Mouse (Mus musculus) liver, embryonic 12.5 days (tissue): Measurements from ENCODE around the gene Klkb1. TPM values are rescaled to one million over a fixed set of nuclear protein-coding genes. Genes with fewer than 3 reads are reported as not detected.
"Not testable (repeated sequence)": the region's sequence is repeated elsewhere in the genome, so short reads cannot be mapped to it uniquely, and the experiment has no call there.

Source experiments
- ATAC-seq: fragments of 200-750 bp; cut with Nextera tagmentation; 2 replicates; pipeline ENCODE4 v1.8.0; 2017; ENCODE audit warnings: moderate number of reproducible peaks, mild to moderate bottlenecking, moderate library complexity
- H3K27ac ChIP-seq: fragments of 300-500 bp; sonication (generic); 2 replicates; pipeline ENCODE4 v1.5.1; 2016; ENCODE audit warnings: mild to moderate bottlenecking
- H3K27me3 ChIP-seq: fragments of 300-500 bp; sonication (generic); replicated peaks from 2 replicates; pipeline ENCODE4 v1.6.1; 2016; ENCODE audit warnings: mild to moderate bottlenecking, moderate library complexity
- H3K36me3 ChIP-seq: fragments of 300-500 bp; sonication (generic); 2 replicates; pipeline ENCODE4 v1.6.1; 2016; ENCODE audit warnings: mild to moderate bottlenecking, moderate library complexity
- H3K4me1 ChIP-seq: fragments of 300-500 bp; sonication (generic); 2 replicates; pipeline ENCODE4 v1.6.1; 2016
- H3K4me2 ChIP-seq: fragments of 300-500 bp; sonication (generic); 2 replicates; pipeline ENCODE4 v1.6.1; 2016; ENCODE audit warnings: mild to moderate bottlenecking, moderate library complexity
- H3K4me3 ChIP-seq: fragments of 300-500 bp; sonication (generic); 2 replicates; pipeline ENCODE4 v1.5.1; 2016; ENCODE audit warnings: mild to moderate bottlenecking, moderate library complexity
- H3K9ac ChIP-seq: fragments of 300-500 bp; sonication (generic); 2 replicates; pipeline ENCODE4 v1.6.1; 2016; ENCODE audit warnings: mild to moderate bottlenecking, moderate library complexity
- H3K9me3 ChIP-seq: fragments of 300-500 bp; sonication (generic); replicated peaks from 2 replicates; pipeline ENCODE4 v1.6.1; 2016; ENCODE audit warnings: mild to moderate bottlenecking, moderate library complexity
- WGBS: fragments of 180-500 bp; shearing (Covaris S2); methylation state at CpG from one replicate; pipeline ENCODE4 v1.1.7; 2016; ENCODE audit not compliant: insufficient replicate concordance; 5-methylcytosine and 5-hydroxymethylcytosine counted together
- polyA plus RNA-seq: library from polyadenylated mRNA; unstranded; fragments of >200 nt; fragmentation: Nextera tagmentation; extraction: Ambion mirVana; gene quantifications from 2 replicates; pipeline ENCODE4 v1.2.1, GENCODE M21; 2016

Gene Klkb1
- 0.81 and 0.91 TPM in 2 replicates for polyA plus RNA-seq

DNA sequence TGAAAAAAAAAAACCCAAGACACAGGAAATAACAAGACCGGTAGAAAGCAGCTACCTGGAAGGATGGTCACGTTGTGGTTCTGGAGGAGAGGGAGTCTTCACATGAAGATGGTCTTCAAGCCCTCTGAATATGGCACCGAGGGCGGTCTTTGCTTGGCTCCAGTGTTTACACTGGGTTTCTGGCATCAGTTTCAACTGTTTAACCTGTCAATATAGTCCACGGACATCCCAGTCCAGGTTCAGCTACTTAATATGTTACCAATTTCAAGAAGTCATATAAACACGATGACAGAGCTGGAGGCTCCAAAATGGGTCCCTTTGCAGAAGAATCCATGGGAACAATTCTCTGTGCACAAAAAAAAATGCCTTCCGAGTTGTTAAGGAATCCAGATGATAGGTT lies at the start of gene Klkb1:
TSS of gene Klkb1 (minus strand) at position 173 of the 400 bp plus-strand sequence.
- Histone ChIP-seq H3K27me3 (no peaks in the 10 kb centered on the region), H3K4me2 (no peak within 1 kb of the TSS), H3K9ac (no peak within 1 kb of the TSS), H3K9me3 (no peaks in the 10 kb centered on the region), H3K27ac (no peak within 1 kb of the TSS), H3K36me3 (no peaks in the 10 kb centered on the region), H3K4me3 (no peak within 1 kb of the TSS), H3K4me1 (no peaks in the 10 kb centered on the region)
- ATAC-seq = no peak
- 68% methylated on average over 7 of the region's 7 CpGs for WGBS

DNA sequence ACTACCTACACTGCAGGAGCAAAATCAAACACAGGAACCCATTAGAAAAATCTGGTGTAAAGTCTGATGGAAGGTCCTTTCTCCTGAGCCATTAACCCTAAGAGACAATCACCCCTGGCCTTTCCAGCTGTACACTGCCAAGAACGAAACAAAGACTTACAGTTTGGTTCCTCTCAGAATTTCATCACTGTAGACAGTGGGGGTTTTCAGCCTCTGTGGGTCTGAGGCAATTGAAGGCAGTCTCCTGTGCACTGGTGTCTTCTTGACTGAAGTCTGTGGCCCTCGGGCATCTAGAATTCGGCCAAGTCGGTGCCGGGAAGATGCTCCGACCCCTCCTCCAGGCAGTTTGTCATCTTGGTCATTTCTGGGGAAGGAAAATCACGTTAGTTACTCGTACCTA lies 49.6 kb upstream of the Klkb1 start:
- H3K9ac ChIP-seq = no peak overlapping the region
- H3K36me3 ChIP-seq = peaks cover 4% of the 10 kb centered on the region; the same call in 1 of the 2 replicates
- WGBS = 76% methylated on average over 8 of the region's 8 CpGs
- no peaks in the 10 kb centered on the region for H3K4me1 ChIP-seq
- ATAC-seq = no peak
- no peak overlapping the region for H3K27ac ChIP-seq
- no peaks in the 10 kb centered on the region for H3K9me3 ChIP-seq
- H3K4me3 ChIP-seq = no peak overlapping the region
- no peak overlapping the region for H3K4me2 ChIP-seq
- no peaks in the 10 kb centered on the region for H3K27me3 ChIP-seq

DNA sequence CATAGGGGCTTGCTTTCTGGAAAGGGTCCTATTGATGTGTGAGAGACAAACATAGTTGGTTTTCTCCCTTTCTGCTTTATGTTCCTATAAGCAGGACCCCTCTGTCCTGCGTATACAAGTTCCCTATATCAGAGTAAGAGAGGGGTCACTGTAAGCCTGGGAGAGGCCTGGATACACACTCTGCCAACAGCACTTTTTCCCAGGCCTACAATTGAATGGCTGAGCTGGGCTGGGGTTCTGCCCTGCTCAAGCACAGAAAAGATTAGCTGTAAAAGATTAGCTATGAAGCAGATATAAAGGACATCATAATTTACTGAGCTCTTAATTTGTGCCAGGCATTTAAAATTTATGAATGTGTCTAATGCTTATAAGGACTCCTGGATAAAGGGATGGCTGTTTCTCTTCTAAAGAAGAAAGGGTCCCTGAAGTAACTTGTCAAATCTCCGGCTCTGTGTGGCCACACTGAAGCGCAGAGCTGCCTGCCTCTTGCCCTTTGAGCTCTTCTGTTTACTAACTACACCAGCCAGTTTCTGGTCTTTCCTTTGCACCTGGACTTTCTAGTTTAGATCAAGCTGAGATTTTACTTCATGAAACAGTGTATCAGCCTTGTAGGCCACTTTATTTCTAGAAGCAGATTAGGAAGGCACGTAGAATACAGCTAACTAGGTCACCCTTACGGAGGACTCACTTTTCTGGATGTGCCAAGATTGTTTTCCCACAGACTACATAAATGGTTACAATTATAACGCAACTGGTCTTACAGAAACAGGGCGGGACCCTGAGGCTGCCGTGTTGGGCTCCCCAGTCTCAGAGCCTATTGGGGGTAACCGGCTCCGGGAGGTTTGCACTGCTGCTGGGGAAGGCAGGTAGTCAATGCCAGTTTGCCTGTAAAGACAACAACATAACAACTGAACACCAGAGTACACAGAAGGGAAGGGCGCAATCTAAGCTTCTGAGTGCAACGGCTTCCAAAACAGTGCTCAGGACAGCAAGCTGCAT lies 47.3 kb upstream of the Klkb1 start:
- peak; percentile 51; the same call in 1 of the 2 replicates for ATAC-seq
- WGBS = 71% methylated on average over 12 of the region's 12 CpGs
- Histone ChIP-seq H3K27ac (peak overlapping the region; percentile 65), H3K4me3 (no peak overlapping the region), H3K9ac (no peak overlapping the region), H3K4me1 (no peaks in the 10 kb centered on the region), H3K9me3 (no peaks in the 10 kb centered on the region), H3K27me3 (no peaks in the 10 kb centered on the region), H3K36me3 (no peaks in the 10 kb centered on the region), H3K4me2 (no peak overlapping the region)

DNA sequence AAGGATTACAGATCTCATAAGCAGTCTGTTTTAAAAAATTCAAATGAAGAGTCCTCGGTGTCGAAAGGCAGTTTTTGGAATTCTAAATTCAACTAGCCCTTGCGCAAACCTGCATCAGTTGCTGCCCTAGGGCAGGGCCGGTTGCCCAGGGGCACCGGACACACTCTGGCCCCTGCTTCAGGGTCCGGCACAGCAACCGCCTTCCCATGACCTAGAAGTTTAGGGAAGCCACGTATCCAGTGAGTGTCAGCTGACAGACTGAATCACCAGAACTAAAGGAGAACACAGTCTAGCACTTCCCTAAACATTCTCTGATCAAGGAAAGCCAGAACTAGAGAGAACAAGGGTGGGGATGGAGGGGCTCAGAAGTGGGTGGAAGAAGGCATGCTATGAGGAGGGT lies 38.8 kb upstream of the Klkb1 start:
- Histone ChIP-seq H3K9me3 (no peaks in the 10 kb centered on the region), H3K9ac (no peak overlapping the region), H3K27me3 (peaks cover 9% of the 10 kb centered on the region; the same call in 1 of the 2 replicates), H3K4me3 (peak overlapping the region; percentile 58), H3K4me2 (peak overlapping the region; percentile 69), H3K4me1 (peaks cover 3% of the 10 kb centered on the region; the same call in 1 of the 2 replicates), H3K27ac (no peak overlapping the region), H3K36me3 (no peaks in the 10 kb centered on the region)
- peak; percentile 58; the same call in 1 of the 2 replicates for ATAC-seq
- 2% methylated on average over 8 of the region's 8 CpGs for WGBS

DNA sequence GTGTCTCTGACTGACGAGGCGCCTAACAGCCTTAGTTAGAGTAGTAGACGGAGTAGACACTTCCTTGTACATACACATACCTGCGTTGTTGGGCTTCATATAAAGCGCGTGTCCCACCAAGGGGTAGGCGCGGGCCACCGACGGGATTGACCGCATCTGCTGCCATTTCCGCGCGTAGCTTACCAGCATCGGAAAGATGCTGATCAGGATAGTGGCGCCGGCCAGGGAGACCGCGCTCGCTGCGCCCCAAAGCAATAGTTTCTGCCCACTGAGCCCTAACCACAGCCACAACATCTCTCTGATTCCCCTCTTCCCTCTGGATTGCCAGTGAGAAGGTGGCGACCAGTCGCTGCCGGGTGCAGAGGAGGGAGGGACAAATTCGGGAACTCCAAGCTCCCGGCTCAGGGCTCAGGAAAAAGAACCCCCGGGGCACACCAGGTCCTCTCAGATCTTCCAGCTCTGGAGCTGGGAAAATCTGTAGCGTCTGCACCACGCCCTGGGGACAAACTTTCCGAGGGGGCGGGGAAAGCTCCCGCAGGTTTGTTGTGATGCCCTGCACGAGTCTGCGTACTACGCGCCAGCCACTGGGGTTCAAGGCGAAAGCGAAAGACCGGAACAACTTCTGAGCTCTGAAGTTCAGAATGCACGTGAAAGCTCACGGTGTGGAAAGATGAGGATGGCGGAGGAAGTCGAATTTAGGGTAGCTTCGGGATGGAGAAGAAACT lies 38.2 kb upstream of the Klkb1 start, which contains the start of gene Cyp4v3:
TSS of gene Cyp4v3 (minus strand) at position 532 of the 725 bp plus-strand sequence.
- WGBS = 2% methylated on average over 44 of the region's 44 CpGs
- no peaks in the 10 kb centered on the region for H3K9me3 ChIP-seq
- H3K4me3 ChIP-seq = peak within 1 kb of the TSS; percentile 58
- peak within 1 kb of the TSS; percentile 69 for H3K4me2 ChIP-seq
- peaks cover 3% of the 10 kb centered on the region; the same call in 1 of the 2 replicates for H3K4me1 ChIP-seq
- H3K9ac ChIP-seq = peak within 1 kb of the TSS; percentile 7; the same call in 1 of the 2 replicates
- no peaks in the 10 kb centered on the region for H3K36me3 ChIP-seq
- peak; percentile 68 for ATAC-seq
- 0 out of 2 replicates have a peak within 1 kb of the TSS, but pooled peaks have one; percentile 45 for H3K27ac ChIP-seq
- peaks cover 9% of the 10 kb centered on the region; the same call in 1 of the 2 replicates for H3K27me3 ChIP-seq

DNA sequence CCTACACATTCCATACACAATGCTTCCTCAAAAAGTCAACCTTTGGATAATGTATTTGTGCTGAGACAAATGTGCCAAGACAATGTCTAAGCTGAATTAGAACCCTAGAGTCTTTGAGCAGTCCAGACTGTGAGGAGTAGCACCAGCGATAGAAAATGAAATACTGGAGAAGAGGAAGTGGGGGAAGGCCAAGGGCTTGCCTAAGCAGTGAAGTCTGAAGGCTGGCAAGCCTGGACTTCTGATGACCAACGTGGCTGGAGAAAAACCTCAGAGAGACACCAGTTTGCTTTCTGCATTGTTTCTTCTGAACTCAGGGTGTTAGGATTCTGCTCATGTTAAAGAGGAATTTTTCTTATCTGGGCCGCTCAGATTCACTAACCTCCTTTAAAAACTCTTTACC lies 36.2 kb upstream of the Klkb1 start:
- Histone ChIP-seq H3K27ac (no peak overlapping the region), H3K9me3 (no peaks in the 10 kb centered on the region), H3K36me3 (no peaks in the 10 kb centered on the region), H3K9ac (no peak overlapping the region), H3K4me2 (no peak overlapping the region), H3K27me3 (peaks cover 9% of the 10 kb centered on the region; the same call in 1 of the 2 replicates), H3K4me1 (peaks cover 3% of the 10 kb centered on the region; the same call in 1 of the 2 replicates), H3K4me3 (no peak overlapping the region)
- ATAC-seq = no peak
- 39% methylated on average over 3 of the region's 3 CpGs for WGBS

DNA sequence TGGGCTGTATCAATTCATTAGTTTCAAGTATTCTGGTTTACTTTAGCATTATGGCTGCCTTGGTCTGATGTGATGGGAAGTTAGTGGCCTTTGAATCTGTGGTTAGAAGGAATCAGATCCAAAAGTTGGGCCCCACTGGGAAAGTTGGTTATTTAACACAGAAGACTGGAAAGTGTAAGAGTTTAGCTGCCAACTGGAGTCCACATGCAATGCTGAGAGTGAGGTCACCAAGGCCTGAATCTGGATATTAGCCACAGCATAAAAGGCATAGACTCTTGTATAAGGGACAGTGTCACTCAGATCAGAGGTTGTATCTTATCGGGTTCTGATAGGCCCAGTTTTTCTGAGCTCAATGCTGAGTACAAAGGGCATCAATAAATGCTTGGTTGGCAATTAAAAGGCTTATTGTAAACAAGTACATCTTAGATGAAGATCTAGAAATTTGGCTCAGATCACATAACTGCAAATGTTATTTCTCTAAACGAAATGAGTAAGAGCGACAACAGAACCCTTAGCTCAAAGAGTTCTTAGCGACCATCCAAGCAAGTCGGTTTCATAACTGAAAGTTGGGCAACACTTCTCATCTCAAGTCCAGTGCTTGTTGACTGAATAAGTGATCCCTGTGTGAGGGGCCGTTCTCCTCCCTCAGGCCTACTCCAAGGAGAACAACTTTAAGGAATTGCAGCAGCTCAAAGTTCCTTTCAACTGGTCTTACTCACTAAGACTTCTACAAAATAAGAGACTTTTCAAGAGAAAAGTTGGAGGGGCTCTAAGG lies 34.7 kb upstream of the Klkb1 start:
- WGBS = 71% methylated on average over 6 of the region's 6 CpGs
- Histone ChIP-seq H3K9ac (no peak overlapping the region), H3K27me3 (peaks cover 9% of the 10 kb centered on the region; the same call in 1 of the 2 replicates)

DNA sequence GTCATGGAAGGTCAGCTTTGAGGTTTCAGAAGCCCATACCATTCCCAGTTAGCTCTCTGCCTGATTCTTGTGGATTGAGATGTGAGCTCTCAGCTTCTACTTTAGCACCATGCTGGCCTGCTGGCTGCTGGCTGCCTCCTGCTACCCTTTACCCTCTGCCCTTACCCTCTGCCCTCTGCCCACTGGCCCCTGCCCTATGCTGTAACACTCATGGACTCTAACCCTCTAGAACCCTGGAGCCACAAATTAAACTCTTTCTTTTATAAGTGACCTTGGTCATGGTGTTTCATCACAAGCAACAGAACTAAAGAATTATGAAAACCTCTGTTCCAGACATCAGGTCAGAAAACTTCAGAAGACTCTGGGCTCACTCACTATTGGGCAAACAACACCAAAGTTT lies 32.4 kb upstream of the Klkb1 start:
- not testable (repeated sequence) for H3K9me3 ChIP-seq, H3K36me3 ChIP-seq, H3K4me2 ChIP-seq, H3K4me1 ChIP-seq, ATAC-seq, H3K4me3 ChIP-seq, H3K27ac ChIP-seq, H3K9ac ChIP-seq, H3K27me3 ChIP-seq

More for the DNA sequence above, 34.7 kb upstream of the Klkb1 start:
- H3K27ac ChIP-seq = no peak overlapping the region
- H3K4me1 ChIP-seq = peaks cover 3% of the 10 kb centered on the region; the same call in 1 of the 2 replicates
- H3K9me3 ChIP-seq = no peaks in the 10 kb centered on the region
- no peak overlapping the region for H3K4me2 ChIP-seq
- H3K4me3 ChIP-seq = no peak overlapping the region
- no peaks in the 10 kb centered on the region for H3K36me3 ChIP-seq
- ATAC-seq = no peak

DNA sequence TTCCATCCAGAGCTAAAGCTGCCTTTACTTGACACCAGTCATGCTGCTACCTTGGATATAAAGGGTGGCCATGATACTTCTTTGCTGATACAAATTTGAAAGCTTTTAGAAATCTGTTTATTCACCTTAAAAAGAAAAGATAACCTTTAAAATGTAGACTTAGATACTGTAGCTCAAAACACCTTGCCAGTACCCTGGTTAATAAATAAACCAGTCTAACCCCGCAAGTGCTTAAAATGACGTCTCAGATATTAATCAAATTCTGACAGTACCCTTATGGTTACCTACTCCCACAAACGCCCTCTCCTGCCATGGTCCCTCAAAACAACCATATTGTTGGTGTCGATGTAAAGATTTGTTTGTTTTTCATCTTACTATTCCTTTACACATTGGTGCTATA lies 29.5 kb upstream of the Klkb1 start:
- Histone ChIP-seq H3K9ac (no peak overlapping the region), H3K4me1 (no peaks in the 10 kb centered on the region), H3K27ac (no peak overlapping the region), H3K9me3 (no peaks in the 10 kb centered on the region), H3K27me3 (no peaks in the 10 kb centered on the region), H3K4me3 (no peak overlapping the region), H3K4me2 (no peak overlapping the region), H3K36me3 (no peaks in the 10 kb centered on the region)
- WGBS = 71% methylated on average over 4 of the region's 4 CpGs
- ATAC-seq = no peak

DNA sequence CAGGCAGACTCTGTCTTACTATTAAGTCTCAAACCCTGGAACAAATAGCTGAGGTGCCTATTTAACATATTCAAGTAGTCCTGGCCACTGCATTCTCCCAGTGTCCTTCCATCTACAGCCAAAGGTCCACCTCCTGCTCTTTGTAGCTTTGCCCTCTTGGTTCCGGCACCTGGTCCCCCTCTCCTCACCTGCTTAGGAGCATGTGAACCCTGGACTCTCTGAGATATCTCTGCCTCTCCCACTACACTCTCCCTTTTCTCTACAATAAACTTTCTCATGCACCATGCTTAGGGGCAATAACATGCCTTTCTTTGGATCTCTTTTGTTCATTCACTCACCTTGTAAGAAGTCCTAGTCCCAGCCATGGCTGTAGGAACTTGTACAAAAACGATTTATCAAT lies 26.7 kb upstream of the Klkb1 start:
- H3K4me3 ChIP-seq = no peak overlapping the region
- H3K4me1 ChIP-seq = no peaks in the 10 kb centered on the region
- no peak overlapping the region for H3K4me2 ChIP-seq
- H3K9ac ChIP-seq = no peak overlapping the region
- H3K27ac ChIP-seq = no peak overlapping the region
- ATAC-seq = no peak
- no peaks in the 10 kb centered on the region for H3K9me3 ChIP-seq
- no peaks in the 10 kb centered on the region for H3K27me3 ChIP-seq
- WGBS = 59% methylated on average over 2 of the region's 2 CpGs
- H3K36me3 ChIP-seq = no peaks in the 10 kb centered on the region

DNA sequence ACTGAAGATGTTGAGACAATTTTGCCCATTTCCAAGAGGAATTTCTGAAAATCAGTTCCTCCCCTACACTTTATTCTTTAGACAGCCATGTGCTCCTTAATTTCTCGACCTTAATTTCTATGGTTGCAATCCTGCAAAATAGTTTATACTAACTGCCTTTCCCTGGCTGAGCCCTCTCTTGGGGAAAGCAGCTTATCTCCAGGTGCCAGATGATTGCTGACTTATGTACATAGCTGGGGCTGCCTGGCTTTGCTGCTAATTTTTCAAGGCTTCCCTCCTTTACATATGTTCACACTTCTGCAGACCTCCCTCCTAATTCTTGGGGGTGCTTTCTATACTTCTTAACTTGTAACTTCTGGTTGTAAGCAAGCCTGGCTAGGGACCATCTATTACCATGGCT lies 26.3 kb upstream of the Klkb1 start:
- Histone ChIP-seq H3K9ac (no peak overlapping the region), H3K9me3 (no peaks in the 10 kb centered on the region), H3K27ac (no peak overlapping the region), H3K36me3 (no peaks in the 10 kb centered on the region), H3K27me3 (no peaks in the 10 kb centered on the region), H3K4me3 (no peak overlapping the region), H3K4me1 (no peaks in the 10 kb centered on the region), H3K4me2 (no peak overlapping the region)
- no peak for ATAC-seq
- WGBS = 33% methylated on average over 1 of the region's 1 CpGs
